Mouse (Mus musculus): ENCODE measurements at regions not wholly inside any gene's neighbourhood (a gene's known extent, or its start where the extent isn't known, plus 50 kb on each side); places are given as distances from the start of the nearest gene placed in this dataset.

DNA sequence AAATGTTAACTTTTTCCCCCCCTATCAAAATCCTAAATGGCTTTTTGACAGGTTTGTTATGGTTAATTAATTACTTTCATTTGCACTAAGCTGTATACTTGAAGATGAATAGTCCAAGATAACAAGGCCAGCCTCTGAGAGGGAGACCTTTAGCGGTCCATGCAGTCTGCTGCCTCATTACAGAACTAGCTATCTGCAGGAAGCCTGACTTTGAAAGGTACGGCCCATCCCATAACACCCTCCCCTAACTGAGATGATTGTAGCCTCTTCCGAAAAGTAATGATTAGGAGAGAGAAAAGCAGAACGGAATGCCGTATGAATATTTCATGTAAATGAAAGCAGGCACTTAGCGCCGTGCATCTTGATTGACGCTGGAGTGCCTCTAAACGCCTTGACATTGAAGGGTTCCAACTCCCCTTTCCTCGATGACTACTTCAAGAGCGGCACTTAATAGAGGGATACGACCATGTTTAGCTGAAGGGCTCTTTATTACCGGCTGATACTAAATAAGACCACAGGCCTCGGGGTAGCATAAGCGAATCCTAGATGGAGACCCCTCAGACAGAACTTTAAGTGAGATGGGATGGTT lies 109.9 kb upstream of the Tmco5 start:
- TF ChIP-seq CTCF (IDR thresholded peaks at IDR 0.05; ENCODE audit: low read depth, low read length) = no peak
- TF ChIP-seq EP300 (IDR thresholded peaks at IDR 0.05; ENCODE audit: insufficient read depth, low read depth, low read length) = no peak
